Mouse (Mus musculus) heart, embryonic 14.5 days (tissue): ENCODE measurements around the gene Cstf3. TPM values are rescaled to one million over a fixed set of nuclear protein-coding genes. Genes with fewer than 3 reads are reported as not detected.
A peak's percentile ranks its signal among the peaks of the same experiment; 100 is the strongest.

Source experiments
- ATAC-seq: fragments of 200-750 bp; cut with Nextera tagmentation; 2 replicates; pipeline ENCODE4 v1.8.0; 2017; ENCODE audit warnings: low read depth, moderate TSS enrichment; ENCODE audit not compliant: insufficient number of reproducible peaks, insufficient read depth, low FRiP score
- H3K27ac ChIP-seq, 2 experiments: fragments of 200-500 bp in 1 of 2; fragments of 300-500 bp in 1 of 2; sonication (generic) in 1 of 2; replicated peaks in 1 of 2; 2 replicates each; pipeline ENCODE4 v1.5.1; 2012 to 2014; ENCODE audit warnings: low read depth in 2 of 2, low read length in 2 of 2, control low read depth in 1 of 2, mild to moderate bottlenecking in 1 of 2, mixed read lengths in 1 of 2; ENCODE audit not compliant: control insufficient read depth in 1 of 2, insufficient read depth in 1 of 2
- H3K27me3 ChIP-seq: fragments of 300-500 bp; sonication (generic); 2 replicates; pipeline ENCODE4 v1.6.1; 2014; ENCODE audit warnings: mild to moderate bottlenecking, low read length, control low read depth; ENCODE audit not compliant: control insufficient read depth, insufficient read depth
- H3K36me3 ChIP-seq: fragments of 300-500 bp; sonication (generic); 2 replicates; pipeline ENCODE4 v1.6.1; 2014; ENCODE audit warnings: mild to moderate bottlenecking, control low read depth, low read length, mixed read lengths; ENCODE audit not compliant: control insufficient read depth, insufficient read depth
- H3K4me1 ChIP-seq, 2 experiments: fragments of 200-500 bp in 1 of 2; fragments of 300-500 bp in 1 of 2; sonication (generic) in 1 of 2; 2 replicates each; pipeline ENCODE4 v1.6.1; 2012 to 2014; ENCODE audit warnings: low read length in 2 of 2, control low read depth in 1 of 2, mixed read lengths in 1 of 2; ENCODE audit not compliant: control insufficient read depth in 2 of 2, insufficient read depth in 2 of 2
- H3K4me2 ChIP-seq: fragments of 300-500 bp; sonication (generic); 2 replicates; pipeline ENCODE4 v1.6.1; 2014; ENCODE audit warnings: mild to moderate bottlenecking, low read length
- H3K4me3 ChIP-seq, 2 experiments: fragments of 200-500 bp in 1 of 2; fragments of 300-500 bp in 1 of 2; sonication (generic) in 1 of 2; 2 replicates each; pipeline ENCODE4 v1.5.1; 2012 to 2014; ENCODE audit warnings: low read length in 2 of 2, mild to moderate bottlenecking in 2 of 2, control low read depth in 1 of 2, low read depth in 1 of 2, moderate library complexity in 1 of 2; ENCODE audit not compliant: control insufficient read depth in 1 of 2, insufficient read depth in 1 of 2
- H3K9ac ChIP-seq: fragments of 300-500 bp; sonication (generic); 2 replicates; pipeline ENCODE4 v1.6.1; 2014; ENCODE audit warnings: mild to moderate bottlenecking, low read length
- H3K9me3 ChIP-seq: fragments of 300-500 bp; sonication (generic); 2 replicates; pipeline ENCODE4 v1.6.1; 2016; ENCODE audit warnings: low read length, control low read depth; ENCODE audit not compliant: control insufficient read depth
- WGBS: fragments of 180-500 bp; shearing (Covaris S2); extraction: QIAGEN DNeasy Blood & Tissue Kit; methylation state at CpG from one replicate; pipeline ENCODE4 v1.1.7; 2014; 5-methylcytosine and 5-hydroxymethylcytosine counted together
- polyA plus RNA-seq: library from polyadenylated mRNA; unstranded; fragments of >200 nt; fragmentation: Nextera tagmentation; extraction: Ambion mirVana; gene quantifications from 2 replicates; pipeline ENCODE4 v1.2.1, GENCODE M21; 2014

The Cstf3 gene
- polyA plus RNA-seq, 1 experiment from 2014 or later = 53.7 TPM

GRCm38 (mm10) chr2:104692551-104692950, 102.2 kb downstream of the Cstf3 start:
- no peak for ATAC-seq
- no peaks in the 10 kb centered on the region for H3K27me3 ChIP-seq
- H3K36me3 ChIP-seq = 0 out of 2 replicates have a peak, but pooled peaks cover 3% of the 10 kb centered on the region
- peaks cover 4% of the 10 kb centered on the region in 2 experiments; a peak in 2 of 4 replicates for H3K4me1 ChIP-seq
- 29% methylated on average over 2 of the region's 2 CpGs for WGBS
- H3K9ac ChIP-seq = no peak overlapping the region
- H3K9me3 ChIP-seq = no peaks in the 10 kb centered on the region
- H3K4me2 ChIP-seq = no peak overlapping the region
- H3K4me3 ChIP-seq = no peak overlapping the region
- H3K27ac ChIP-seq = no peak overlapping the region

GRCm38 (mm10) chr2:104699659-104700058, 109.3 kb downstream of the Cstf3 start:
- WGBS = 80% methylated on average over 11 of the region's 11 CpGs
- Histone ChIP-seq H3K36me3 (peaks cover 10% of the 10 kb centered on the region; the same call in 1 of the 2 replicates), H3K4me2 (no peak overlapping the region), H3K9ac (no peak overlapping the region), H3K27me3 (no peaks in the 10 kb centered on the region), H3K9me3 (no peaks in the 10 kb centered on the region), H3K27ac (no peak overlapping the region), H3K4me1 (no peaks in the 10 kb centered on the region), H3K4me3 (no peak overlapping the region)
- ATAC-seq = no peak

- Histone ChIP-seq H3K4me3 (no peak overlapping the region), H3K4me2 (no peak overlapping the region), H3K36me3 (peaks cover 25% of the 10 kb centered on the region; the same call in 1 of the 2 replicates), H3K9ac (no peak overlapping the region), H3K9me3 (no peaks in the 10 kb centered on the region), H3K27ac (no peak overlapping the region), H3K27me3 (no peaks in the 10 kb centered on the region), H3K4me1 (no peaks in the 10 kb centered on the region)
- 80% methylated on average over 3 of the region's 3 CpGs for WGBS
- ATAC-seq = no peak
Observed at GRCm38 (mm10) chr2:104703158-104703557, 112.8 kb downstream of the Cstf3 start.

GRCm38 (mm10) chr2:104704355-104704754, 114.0 kb downstream of the Cstf3 start:
- peaks cover 25% of the 10 kb centered on the region; the same call in 1 of the 2 replicates for H3K36me3 ChIP-seq
- no peak for ATAC-seq
- H3K9me3 ChIP-seq = no peaks in the 10 kb centered on the region
- H3K27me3 ChIP-seq = no peaks in the 10 kb centered on the region
- no peaks in the 10 kb centered on the region; a peak in 1 of 4 replicates for H3K4me1 ChIP-seq
- no peak overlapping the region for H3K4me2 ChIP-seq
- WGBS = 86% methylated on average over 3 of the region's 3 CpGs
- H3K27ac ChIP-seq = no peak overlapping the region
- no peak overlapping the region for H3K4me3 ChIP-seq
- H3K9ac ChIP-seq = no peak overlapping the region

- H3K4me1 ChIP-seq = peaks cover 5 to 17% of the 10 kb centered on the region in 2 experiments
- H3K4me3 ChIP-seq = no peak overlapping the region
- no peaks in the 10 kb centered on the region for H3K9me3 ChIP-seq
- peaks cover 16% of the 10 kb centered on the region; the same call in 1 of the 2 replicates for H3K36me3 ChIP-seq
- no peak overlapping the region for H3K4me2 ChIP-seq
- H3K27me3 ChIP-seq = no peaks in the 10 kb centered on the region
- ATAC-seq = no peak
- peak overlapping the region; percentile 3; the same call in 1 of the 2 replicates for H3K9ac ChIP-seq
- WGBS = 29% methylated on average over 6 of the region's 6 CpGs
- no peak overlapping the region; a peak in 1 of 4 replicates for H3K27ac ChIP-seq
Observed at GRCm38 (mm10) chr2:104709786-104710337, 119.5 kb downstream of the Cstf3 start.

- Histone ChIP-seq H3K9ac (no peak overlapping the region), H3K27ac (no peak overlapping the region), H3K36me3 (peaks cover 7% of the 10 kb centered on the region; the same call in 1 of the 2 replicates), H3K27me3 (no peaks in the 10 kb centered on the region), H3K9me3 (no peaks in the 10 kb centered on the region), H3K4me2 (peak overlapping the region; percentile 65), H3K4me3 (peak overlapping the region in 1 of 2 experiments; percentile 84; a peak in 2 of 4 replicates), H3K4me1 (peaks cover 5 to 17% of the 10 kb centered on the region in 2 experiments)
- WGBS = 40% methylated on average over 6 of the region's 6 CpGs
- no peak for ATAC-seq
Observed at GRCm38 (mm10) chr2:104710670-104711370, 120.5 kb downstream of the Cstf3 start.

- under 1% methylated on average over 75 of the region's 99 CpGs for WGBS
Observed at GRCm38 (mm10) chr2:104711585-104712485, 121.5 kb downstream of the Cstf3 start, which contains the start of gene Tcp11l1. Tcp11l1 (minus strand) TSS chr2:104712169.

More at GRCm38 (mm10) chr2:104711585-104712485, 121.5 kb downstream of the Cstf3 start, which contains the start of gene Tcp11l1:
- peaks cover 5 to 17% of the 10 kb centered on the region in 2 experiments for H3K4me1 ChIP-seq
- H3K36me3 ChIP-seq = no peaks in the 10 kb centered on the region
- peak within 1 kb of the TSS; percentile 65 for H3K4me2 ChIP-seq
- peak within 1 kb of the TSS; percentile 82 for H3K9ac ChIP-seq
- H3K27me3 ChIP-seq = no peaks in the 10 kb centered on the region
- no peaks in the 10 kb centered on the region for H3K9me3 ChIP-seq
- H3K4me3 ChIP-seq = peak within 1 kb of the TSS; percentile 84 to 89
- H3K27ac ChIP-seq = peak within 1 kb of the TSS; percentile 42 to 78
- ATAC-seq = peak; percentile 74; the same call in 1 of the 2 replicates
